Mouse (Mus musculus) ovary, adult 18-20 months (tissue): ENCODE measurements around the gene Ralgapa2.
"Not testable (repeated sequence)": the region's sequence is repeated elsewhere in the genome, so short reads cannot be mapped to it uniquely, and the experiment has no call there.

Experiments
- DNase-seq: peaks from one replicate; pipeline ENCODE4 v3.0.0; 2022; ENCODE audit warnings: low spot score, mixed read lengths

Gene Ralgapa2

GRCm38 (mm10) chr2:146498298-146498697, 13.8 kb downstream of the Ralgapa2 start:
- no peak for DNase-seq

DNA sequence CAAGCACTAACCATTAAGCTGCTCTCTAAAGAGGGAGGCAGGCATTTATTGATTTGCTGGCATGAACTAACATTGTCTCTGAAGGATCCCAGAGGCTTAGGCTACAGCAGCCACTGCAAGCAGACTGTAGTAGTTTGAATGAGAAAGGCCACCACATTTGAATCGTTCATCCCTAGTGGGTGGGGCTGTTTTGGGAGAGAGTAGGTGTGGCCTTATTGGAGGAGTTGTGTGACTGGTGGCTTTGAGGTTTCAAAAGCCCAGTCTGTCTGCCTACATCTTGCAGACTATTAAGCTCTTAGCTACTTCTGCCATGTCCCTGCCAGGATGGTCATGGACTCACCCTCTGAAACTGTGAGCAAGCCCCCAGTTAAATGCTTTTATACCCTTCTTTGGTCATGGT, 15.1 kb downstream of the Ralgapa2 start:
- DNase-seq, result no peak

DNA sequence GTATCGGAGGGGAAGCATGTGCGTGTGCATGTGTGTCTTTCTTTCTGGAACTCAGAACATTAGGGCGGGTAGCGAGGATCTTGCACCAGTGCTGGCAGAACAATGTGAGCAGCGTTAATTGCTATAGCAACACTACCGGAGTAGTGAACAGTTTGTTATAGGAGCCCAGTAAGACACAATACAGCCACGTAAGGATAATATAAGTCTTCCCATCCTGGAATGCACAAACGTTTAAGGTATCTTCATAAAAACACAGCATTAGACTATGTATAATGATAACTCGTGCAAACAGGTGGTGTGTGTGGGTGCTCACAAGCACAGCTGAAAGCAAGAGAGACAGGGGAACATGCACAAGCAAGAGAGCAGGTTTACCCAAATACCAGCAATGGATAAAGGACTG, 16.4 kb downstream of the Ralgapa2 start:
- no peak for DNase-seq

DNA sequence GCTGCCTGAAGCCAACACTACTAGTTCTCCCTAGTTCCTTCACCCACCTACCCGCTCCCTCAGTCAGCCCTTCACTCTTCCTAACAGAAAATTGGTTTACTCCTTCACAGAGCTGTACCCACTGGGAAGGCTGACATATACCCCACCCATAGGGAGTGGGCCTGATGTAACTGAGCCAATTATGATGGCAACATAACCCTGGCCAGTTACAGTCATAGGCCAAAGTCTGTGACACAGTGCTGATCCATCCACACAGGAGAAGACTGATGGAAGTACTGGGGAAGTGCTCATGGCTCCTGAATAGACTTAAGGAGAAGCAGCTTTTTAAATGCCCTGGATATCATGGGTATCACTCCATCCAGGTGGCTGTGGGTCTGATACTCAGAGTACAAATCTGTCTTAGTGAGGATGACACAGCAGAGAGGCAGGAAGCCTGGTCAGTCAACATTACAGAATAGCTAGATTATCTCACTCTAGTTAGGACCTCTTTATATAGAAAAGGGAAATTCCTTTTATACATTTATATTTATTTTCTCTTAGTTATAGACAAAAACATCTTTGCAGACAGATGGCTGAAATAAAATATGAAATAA, 18.7 kb downstream of the Ralgapa2 start:
- DNase-seq, result no peak

DNA sequence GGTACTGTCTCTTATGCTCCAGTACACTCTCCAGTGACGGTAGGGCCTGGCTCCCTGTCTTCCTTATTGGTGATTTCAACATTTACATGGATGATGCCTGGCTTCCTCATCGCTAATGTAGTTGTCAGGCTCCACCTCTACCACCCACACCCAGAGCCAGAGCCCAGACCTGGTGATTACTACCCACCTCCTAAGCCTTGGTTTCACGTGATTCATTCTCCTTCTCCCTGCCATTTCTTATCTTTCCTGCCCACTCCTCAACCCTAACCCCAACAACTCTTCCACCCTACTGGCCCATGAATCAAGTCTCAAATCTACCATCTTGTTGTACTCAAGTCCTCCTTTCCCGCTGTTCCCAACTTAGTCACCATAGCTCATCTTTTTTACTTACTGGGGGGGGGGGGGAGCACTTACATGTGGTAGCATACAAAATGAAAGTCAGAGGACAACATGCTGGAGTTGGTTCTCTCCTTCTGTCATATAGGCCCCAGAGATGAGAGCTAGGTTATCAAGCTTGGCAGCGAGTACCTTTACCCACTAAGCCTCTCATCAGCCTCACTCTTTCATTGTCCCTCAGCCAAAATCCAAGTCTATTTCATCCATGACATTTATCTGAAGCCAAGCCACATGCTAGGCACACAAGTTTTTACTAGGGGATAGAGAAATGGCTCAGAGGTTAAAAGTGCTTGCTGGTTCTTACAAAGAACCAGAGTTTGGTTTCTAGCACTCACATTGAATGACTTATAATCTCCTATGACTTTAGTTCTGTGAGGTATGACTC, 20.1 kb downstream of the Ralgapa2 start:
- DNase-seq, result no peak

DNA sequence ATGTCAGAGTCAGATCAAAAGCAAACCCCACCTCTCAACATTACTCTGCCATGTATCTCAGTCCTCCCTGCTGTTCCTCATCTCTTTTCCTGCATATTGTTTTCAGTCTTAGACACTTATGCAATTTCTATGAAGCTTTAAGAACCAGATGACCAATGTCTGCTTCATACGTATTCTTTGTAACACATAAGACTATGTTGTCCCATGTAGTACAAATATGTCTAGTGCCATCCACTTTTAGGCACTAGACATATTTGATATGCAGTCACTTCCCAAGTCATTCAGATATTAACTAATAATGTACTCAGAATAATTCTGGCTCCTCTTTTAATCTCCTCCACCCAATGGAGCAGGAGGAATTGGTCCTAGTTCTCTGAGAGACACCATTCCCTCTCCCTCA, 21.2 kb downstream of the Ralgapa2 start:
- no peak for DNase-seq

- DNase-seq, result no peak
Observed at GRCm38 (mm10) chr2:146488291-146488690, 23.9 kb downstream of the Ralgapa2 start.

GRCm38 (mm10) chr2:146482859-146483258, 29.3 kb downstream of the Ralgapa2 start:
- DNase-seq, result no peak

DNA sequence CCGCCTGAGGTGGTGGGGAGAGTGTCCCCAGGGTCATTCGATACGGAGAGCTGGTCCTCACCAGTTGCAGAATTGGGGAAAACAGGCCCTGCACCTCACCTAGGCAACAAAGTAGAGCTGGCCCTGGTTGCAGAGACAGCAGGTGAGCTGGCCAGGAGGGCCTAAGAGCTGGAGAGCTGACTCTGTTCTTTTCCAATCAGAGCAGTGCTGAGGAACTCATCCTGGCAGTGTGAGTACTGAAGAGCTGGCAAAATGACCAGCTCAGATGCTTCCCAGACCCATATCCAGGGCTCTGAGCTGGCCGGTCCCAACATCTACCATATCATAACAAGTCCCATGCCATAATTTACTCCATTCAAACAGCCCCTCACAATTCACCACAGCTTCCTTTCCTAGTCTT, 34.7 kb downstream of the Ralgapa2 start:
- no peak for DNase-seq

DNA sequence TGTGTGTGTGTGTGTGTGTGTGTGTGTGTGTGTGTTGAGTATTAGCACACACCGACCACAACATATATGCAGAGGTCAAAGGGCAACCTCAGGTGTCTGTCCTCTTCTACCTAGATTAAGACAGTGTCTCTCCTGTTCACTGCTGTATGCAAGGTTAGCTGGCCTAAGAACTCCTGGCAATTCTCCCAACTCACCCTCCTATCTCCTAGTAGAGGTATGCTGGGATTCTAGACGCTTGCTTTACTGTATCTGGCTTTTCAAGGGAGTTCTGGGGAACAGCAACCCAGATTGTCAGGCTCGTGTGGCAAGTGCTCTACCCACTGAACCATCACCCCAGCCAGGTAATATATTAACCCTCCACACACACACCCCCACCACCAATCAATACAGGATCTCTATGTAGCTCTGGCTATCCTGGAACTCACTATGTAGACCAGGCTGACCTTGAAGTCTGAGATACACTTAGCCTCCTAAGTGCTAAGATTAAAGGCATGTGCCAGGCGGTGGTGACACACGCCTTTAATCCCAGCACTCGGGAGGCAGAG, 35.6 kb downstream of the Ralgapa2 start:
- no peak for DNase-seq

DNA sequence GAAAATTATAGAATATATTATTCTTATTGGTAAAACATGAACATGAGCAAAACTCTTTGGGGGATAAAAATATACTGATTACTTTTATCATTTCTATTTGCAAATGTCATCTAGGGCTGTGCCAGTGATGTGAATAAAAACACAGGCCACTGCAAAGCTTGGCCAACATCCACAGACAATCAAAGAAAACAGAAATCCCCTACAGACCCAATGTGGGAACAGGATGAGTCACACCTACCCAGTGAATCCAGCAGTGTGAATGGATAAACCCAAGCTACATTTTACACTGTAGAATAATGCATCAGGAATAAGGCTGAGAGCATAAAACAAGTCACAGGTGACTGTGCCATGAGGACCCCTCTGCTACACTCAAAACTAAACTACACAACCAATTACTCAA, 36.1 kb downstream of the Ralgapa2 start:
- no peak for DNase-seq

DNA sequence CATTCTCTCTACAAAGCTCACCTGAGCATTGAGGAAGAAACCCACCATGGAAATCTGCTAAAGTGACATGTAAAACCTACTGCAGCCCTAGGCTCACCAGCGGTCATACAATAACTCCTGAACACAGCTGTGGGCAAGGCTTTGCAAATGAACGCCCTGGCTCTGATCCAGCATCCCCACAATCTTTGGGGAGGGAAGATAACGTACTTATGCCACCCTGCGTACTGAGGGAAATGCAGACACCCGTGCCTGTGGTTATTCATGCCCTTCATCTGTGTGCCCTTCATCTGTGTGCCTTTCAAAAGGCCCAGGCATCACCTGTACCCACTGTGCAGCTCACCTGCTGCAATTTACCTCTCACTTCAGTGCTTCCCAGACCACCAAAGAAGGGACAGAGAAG, 41.2 kb downstream of the Ralgapa2 start:
- no peak for DNase-seq

- no peak for DNase-seq
Observed at GRCm38 (mm10) chr2:146469707-146470420, 42.3 kb downstream of the Ralgapa2 start.

DNA sequence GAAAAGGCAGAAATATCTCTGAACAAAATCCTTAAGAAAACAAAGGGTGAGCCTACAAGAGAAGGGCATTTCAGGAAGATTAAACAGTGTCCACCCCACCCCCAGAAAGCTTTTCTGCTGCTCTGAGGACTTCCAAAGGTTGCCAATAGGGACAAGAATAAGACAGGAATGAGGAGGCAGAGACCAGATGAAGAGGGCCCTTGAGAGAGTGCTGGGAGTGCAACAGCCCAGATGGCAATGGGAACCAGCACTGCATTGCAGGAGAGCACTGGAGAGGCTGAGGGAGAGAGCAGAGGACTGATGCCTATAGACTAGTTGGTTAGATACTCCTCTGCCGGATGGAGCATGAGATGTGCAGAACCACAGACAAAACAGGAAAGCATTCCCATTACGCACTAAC, 43.2 kb downstream of the Ralgapa2 start:
- DNase-seq, result no peak

GRCm38 (mm10) chr2:146468016-146468415, 44.1 kb downstream of the Ralgapa2 start:
- DNase-seq, result no peak

DNA sequence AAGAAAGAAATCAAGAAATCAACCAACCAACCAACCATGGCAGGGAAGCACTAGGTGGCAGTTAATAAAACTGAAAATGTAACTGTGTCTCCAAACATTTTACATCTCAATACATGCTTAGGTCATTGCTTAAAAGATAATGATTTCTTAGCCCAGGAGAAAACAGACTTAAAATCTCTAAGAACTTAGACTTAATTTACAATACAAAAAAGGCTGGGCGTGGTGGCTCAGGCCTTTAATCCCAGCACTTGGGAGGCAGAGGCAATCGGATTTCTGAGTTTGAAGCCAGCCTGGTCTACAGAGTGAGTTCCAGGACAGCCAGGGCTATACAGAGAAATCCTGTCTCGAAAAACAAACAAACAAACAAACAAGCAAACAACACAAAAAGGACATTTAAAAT, 45.3 kb downstream of the Ralgapa2 start:
- DNase-seq, result not testable (repeated sequence)

DNA sequence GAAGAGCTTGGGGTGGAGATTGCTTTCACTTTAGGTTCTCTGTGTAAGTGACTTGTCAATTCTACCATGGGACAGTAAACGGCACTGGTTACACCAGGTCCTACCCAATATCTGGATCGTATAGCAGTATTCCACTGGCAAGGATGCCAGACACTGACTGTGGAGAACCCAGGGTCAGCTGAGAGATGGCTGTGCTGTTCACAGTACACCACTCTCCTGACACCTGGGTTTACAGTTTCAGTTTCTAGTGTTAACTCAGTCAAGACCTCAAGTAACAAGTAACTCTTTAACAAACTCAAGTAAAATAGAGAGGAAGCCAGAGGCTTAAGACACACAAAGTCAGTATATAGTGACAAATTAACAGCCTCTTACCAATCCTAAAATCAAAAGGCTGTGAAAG, 54.6 kb downstream of the Ralgapa2 start:
- no peak for DNase-seq

GRCm38 (mm10) chr2:146456612-146457011, 55.5 kb downstream of the Ralgapa2 start:
- no peak for DNase-seq

DNA sequence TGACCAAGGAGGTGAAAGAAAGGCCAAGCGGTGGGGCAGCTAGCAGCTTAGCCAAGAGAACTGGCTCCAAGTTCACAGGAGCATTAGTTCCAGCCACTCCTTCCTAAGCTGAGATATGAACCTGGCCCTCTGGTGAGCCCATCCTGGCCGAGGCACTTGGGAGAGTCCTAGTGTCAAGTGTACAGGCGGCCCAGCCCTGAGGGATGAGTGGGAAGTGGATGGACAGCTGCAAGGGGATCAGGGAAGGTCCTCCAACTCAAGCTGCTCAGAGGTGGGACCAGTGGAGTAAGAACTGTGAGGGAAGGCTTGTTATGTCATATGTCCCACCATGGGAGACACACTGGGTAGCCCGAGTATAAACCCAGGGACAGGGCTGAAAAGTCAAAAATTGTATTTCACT, 56.1 kb downstream of the Ralgapa2 start:
- no peak for DNase-seq

GRCm38 (mm10) chr2:146444009-146444408, 68.1 kb downstream of the Ralgapa2 start:
- no peak for DNase-seq

GRCm38 (mm10) chr2:146443291-146443875, 68.8 kb downstream of the Ralgapa2 start:
- DNase-seq, result no peak

DNA sequence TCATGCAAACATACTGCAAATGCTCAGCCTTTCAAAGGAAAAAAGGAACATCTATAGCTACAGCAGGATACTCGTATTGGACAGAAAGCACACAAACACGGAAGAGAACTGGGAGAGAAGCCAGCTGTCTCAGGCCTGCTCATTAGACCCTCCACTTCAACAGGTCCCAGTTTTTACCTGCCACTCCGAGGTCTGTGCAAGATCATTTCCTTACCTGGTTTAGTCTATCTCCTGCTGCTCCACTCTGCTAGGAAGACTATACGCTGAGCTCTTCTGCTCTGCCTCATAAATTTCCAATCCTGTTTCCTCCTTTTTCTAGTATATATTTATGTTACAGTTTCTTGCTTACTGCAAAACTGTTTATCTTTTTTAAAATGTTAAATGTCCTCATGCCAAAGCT, 70.4 kb downstream of the Ralgapa2 start:
- DNase-seq, result no peak

- DNase-seq, result no peak
Observed at GRCm38 (mm10) chr2:146428751-146429150, 83.4 kb downstream of the Ralgapa2 start.
